Mouse (Mus musculus) retina, postnatal 7 days (tissue): ENCODE results near the gene Lamtor1.
A peak's percentile ranks its signal among the peaks of the same experiment; 100 is the strongest.

Source experiments
- DNase-seq: peaks from one replicate; pipeline ENCODE4 v3.0.0-alpha.2; 2012; ENCODE audit warnings: low read depth, low spot score

Lamtor1 gene

DNA sequence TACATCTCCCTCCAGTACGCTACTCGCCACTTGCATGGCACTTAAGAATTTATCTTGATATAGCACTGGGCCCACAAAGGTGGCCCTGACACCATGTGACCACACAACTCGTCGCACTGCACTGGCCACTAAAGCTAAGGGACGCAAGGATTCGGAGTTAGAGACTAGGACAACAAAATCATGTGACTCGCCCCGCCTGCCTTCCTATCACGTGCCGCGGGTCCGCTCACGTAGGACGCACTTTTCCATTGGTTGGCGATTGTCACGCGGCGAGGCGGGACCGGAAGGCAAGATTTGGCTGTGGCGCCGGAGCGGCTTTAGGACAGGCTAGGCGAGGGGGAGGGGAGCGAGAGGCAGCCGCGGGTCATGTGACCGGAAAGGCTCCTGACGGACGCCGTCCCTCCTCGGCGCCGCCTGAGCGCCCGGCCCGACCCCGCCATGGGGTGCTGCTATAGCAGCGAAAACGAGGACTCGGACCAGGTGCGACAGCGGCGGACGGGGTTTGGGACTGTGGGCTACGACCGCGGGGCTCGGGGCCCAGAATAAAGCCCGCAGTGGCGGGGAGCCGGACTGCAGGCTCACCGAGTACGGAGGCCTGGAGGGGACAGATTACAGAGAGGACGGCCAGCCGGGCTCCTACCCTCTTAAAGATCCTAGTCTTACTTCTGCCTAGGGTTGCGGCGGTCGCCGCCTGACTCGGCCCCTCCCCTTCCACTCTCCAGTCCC lies at the start of gene Lamtor1:
Gene Lamtor1 (plus strand): TSS at position 344 of the 726 bp plus-strand sequence.
- peak; percentile 97 for DNase-seq

DNA sequence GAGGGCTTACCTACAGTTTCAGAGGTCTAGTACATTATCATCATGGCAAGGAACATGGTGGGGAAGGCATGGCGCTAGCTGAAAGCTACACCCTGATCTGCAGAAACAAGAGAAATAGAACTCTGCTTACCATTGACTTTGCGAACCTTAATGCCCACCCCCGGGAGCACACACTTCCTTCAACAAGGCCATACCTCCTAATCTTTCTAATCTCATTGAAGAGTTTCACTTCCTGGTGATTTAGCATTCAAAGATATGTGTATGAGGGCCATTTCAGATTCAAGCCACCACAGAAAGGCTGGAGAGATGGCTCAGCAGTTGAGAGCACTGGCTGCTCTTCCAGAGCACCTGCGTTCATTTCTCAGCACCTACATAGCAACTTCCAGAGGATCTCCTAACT lies 48.6 kb upstream of the Lamtor1 start, which contains the start of gene Folr2:
Gene Folr2 (minus strand): TSS at position 101 of the 400 bp plus-strand sequence.
- no peak for DNase-seq

DNA sequence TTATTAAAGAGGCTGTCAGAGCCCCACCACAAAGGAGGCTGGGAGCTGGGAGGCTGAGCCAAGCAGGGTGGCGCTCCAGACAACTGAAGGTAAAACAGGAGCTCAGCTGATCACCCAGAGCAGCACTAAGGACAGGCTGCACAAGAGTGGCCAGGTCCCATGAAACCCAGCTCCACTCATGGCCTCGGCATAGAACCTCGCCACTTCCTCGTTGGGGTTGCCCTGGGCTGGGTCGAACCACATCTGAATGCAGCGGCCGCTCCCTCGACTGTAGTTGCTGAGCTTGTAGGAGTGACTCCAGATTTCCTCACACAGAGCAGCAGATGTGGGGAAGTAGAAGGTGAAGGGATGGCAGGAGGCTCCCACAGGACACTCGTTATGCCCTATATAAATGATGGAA lies 47.3 kb upstream of the Lamtor1 start:
- DNase-seq = no peak

DNA sequence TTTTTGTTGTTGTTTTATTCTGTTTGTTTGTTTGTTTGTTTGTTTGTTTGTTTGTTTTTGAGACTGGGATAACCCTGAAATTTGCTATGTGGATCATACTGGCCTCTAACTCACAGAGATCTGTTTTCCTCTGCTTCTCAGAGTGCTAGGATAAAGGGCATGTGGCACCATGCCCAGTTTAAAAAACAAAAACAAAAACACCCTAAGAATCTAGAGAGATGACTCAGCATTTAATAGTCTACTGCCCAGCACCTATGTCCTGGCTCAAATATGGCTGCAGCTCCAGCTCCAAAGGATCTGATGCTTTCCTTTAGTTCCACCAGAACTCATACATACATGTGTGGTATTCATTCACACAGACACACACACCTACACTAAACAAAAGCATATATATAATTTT lies 44.7 kb upstream of the Lamtor1 start:
- no peak for DNase-seq

DNA sequence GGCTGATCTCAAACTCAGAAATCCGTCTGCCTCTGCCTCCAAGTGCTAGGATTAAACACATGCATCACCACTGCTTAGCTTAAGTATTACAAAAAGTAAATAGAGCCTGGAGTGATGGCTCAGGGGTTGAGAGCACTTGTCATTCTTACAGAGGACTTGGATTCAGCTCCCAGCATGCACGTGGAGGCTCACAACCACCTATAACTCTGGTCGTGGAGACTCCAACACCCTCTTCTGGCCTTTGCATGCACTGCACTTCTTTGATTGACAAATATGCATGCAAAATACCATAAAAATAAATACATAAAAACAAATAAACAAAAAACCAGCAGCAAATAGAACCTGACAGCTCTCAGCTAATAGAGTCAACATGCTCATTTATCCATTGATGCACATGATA lies 43.4 kb upstream of the Lamtor1 start:
- DNase-seq = no peak

DNA sequence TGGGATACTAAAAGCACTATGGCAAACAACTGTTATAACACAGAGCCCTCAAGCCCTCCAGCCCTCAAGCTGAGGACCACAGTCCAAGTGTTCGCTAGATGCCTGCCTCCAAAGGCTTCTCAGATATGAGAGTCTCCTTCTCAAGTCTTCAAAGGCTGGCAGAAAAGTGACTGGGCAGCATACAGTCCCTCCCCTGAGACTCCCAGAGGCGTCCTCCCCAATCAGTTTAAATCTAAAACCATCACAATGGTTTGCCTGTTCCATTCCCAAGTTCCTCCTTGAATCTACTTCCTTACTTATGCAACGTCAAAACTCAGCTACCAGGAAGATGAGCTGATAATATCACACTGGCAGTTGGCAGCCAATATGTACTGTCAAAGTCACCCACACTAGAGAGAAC lies 42.3 kb upstream of the Lamtor1 start, which contains the start of gene Anapc15:
Gene Anapc15 (plus strand): TSS at position 301 of the 400 bp plus-strand sequence.
- DNase-seq = no peak

DNA sequence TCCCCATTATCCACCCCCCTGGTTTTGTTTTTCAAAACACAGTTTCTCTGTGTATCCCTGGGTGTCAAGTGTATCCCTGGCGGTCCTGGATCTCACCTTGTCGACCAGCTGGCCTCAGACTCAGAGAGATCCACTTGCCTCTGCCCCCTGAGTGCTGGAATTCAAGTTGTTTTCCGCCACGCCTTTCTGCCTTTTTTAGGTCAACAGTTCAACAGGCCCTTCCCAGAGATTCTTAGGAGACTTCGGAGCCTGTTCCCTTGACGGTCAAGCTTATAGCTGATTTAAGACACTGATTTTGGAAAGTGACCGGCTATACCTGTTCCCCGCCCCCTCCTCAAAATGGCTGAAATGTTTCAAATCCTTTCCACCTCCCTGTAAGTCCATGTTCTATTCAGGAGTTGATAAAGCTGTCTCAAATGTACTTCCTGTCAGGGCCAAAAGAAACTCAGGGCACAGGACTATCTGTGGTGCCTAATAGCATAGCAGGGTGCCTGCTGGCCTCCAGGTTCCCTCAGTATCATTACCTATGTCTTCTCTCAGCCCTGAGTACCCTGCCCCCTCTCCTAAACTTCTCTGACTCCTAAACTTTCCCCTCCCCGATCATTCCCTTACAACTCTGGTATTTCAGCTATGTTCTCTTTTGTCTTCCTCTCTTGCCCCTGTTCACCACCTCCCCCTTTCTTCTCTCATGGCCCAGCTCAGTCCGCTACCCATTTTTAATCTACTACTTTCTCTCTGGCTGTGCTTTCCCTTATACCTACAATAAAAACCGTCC lies 39.0 kb upstream of the Lamtor1 start:
- no peak for DNase-seq

DNA sequence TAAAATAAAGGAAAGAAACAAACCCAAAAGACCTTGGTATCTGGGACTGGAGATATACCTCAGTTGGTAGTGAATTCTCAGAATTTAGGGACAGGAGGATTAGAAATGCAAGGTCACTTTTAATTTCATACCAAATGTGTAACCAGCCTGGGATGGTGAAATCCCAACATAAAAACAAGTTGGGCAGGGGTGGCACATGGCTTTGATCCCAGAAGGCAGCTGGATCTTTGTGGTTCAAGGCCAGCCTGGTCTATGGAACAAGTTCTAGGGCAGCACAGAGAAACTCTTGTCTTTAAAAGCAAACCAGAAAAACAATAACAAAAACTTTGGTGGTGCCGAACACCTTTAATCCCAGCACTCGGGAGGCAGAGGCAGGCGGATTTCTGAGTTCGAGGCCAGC lies 38.2 kb upstream of the Lamtor1 start:
- no peak for DNase-seq

DNA sequence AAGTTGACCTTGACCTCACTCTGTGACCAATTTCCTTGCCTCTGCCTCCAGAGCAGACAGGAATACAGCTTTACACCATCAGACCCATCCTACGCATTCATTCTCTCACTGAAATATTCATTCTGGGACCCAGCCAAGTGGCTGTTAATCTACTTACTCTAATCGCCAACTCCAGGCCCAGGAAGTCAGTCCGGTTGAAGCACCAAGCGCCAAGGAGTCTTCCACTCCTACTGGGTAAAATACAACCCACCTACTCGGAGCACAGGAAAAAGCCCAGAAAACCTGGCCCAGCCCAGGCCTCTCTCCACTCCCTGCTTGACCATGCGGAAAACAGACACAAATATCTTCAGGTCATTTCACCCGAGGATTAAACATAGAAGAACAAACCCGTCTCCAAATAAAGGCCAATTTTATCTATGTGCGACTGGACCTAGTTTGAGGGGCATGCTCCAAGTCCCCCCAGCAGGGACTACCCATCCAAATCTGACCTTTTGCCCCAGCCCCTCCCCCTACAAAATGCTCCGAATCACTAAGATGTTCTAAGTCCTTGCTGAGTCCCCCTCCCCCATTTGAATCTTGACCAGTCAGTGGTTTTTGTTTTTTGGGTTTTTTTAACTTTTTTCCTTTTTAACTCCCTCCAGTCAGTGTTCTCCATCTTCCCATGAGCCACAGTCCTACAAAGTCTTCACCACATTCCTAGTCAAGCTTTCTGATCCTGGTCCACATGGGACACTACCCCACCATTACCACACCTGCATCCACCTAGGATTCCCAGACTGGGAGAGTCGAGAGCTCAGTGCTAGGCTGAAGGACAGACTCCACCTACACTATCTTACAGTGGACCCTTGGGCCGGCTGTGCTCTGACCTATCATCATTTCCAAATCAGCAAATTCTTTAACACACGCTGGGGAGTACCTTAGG lies 37.2 kb upstream of the Lamtor1 start:
- peak; percentile 55 for DNase-seq

DNA sequence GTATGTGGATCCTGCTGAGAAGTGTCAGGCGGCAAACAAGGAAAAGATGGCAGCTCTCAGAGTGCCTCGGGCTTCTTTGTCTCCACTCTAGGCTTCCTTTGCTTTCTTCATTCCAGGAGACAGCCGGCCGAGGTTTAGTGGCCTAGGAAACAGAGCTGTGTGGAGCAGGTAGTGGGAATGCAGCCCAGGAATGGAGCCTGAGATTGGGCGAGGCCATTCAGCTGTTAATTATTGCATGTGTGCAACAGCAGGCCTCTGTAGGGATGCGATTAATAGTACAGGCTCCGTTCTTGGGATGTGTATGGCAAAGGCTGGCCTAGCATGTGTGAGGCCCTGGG lies 36.6 kb upstream of the Lamtor1 start:
- DNase-seq = no peak

DNA sequence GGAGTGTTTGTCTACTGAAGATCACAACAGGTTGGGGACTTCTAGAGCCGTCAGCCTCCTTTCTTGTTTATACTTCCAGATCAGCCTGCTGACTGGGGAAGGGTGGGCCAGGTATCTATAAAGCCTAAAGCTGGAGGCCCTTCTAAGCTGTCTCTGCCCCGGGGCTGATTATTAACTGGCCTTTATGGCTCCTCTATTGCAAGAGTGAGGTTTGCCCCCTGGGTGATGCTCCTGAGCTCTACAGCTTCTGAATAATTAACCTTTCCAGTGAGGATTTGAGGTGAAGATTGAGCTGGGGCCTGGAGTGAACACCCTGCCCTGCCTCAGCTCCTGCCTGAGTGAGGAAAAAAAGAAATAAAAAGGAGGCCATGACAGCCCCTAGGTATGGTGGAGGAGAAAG lies 35.1 kb upstream of the Lamtor1 start, which contains the start of gene Folr1:
Gene Folr1 (minus strand): TSS at position 160 of the 400 bp plus-strand sequence.
- DNase-seq = no peak

DNA sequence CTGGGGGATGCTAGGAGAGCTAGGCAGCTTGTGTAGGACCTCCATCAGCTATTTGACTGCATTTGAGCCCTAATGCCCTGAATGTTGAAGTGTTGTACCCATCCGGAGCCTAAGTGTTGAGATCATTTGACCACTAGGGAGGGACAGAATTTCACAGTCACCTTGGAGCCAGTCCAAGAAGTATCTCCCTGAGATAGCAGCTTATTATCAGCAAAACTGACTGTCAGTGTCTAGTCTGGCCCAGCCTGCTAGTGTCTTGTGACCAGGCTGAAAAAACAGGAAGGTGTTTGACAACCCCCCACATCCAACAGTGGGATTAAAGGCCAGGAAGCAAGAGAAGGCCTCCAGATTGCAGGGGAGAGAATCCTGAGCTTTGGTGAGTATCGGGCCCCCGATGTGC lies 34.4 kb upstream of the Lamtor1 start:
- no peak for DNase-seq

DNA sequence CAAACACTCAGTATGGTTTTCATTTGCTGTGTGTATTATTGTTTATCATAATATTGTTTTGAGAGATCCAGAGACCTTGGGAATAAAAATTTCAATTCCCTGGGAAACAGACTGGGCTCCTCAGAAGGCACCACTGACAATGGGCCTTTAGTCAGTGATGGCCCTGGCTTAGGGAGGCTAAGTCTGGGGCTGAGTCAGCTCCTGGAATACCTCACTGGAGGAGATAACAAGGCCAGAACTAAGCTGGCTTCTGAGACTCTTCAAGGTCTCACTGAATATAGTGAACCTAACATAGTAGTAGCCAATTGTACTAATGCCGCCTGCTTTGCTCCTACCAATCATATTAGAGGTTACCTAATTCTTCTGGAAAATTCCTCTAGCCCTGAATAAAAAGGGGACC lies 29.7 kb upstream of the Lamtor1 start:
- no peak for DNase-seq

DNA sequence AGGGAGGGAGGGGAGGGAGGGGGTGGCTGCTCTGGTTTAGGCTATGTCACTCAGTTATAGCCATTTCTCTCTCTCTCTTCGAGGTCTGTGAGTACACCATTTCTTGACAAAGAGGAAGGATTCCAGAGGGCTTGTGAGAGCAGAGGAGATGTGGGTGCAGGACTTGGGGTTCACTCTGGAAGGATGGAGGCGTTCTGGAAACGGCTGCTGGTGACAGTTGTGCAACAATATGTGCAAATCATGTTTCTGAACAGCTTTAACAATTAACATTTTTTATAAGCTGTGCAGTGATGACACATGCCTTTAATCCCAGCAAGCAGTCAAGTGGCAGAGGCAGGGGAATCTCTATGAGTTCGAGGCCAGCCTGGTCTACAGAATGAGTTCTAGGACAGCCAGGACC lies 24.8 kb upstream of the Lamtor1 start:
- no peak for DNase-seq

DNA sequence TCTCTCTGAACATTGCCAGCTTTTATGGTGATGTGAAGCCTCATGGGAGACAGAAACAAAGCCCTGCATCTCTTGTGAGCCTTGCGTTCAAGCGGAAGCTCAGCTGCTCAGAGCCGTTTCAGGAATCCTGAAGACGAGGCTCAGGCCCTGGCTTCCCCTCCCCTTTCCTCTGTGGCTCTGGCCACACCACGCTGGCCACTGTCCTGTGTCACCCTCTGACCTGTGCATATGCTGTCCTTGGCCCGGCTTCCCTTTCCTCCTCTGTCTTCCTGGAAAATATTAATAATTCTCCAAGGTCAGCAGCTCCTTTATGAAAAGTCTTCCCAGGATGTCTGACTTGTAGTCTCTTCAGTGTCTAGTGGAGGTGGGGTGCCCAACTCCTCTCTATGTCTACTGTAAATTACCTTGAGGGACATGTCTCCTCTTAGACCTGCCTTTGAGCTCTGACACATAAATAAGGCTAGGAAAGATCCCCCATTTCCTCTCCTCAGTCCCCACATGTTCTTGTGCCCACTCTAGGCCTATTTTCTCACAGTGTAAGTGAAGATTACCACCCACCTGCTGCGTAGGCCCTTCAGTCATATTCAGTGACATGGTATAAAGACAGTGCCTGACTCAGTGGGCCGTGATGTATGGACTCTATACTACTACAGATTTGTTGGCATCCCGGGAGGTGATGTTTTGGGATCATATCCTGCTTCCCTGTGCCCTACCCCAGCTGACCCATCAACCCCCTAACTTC lies 23.1 kb upstream of the Lamtor1 start:
- DNase-seq = no peak

DNA sequence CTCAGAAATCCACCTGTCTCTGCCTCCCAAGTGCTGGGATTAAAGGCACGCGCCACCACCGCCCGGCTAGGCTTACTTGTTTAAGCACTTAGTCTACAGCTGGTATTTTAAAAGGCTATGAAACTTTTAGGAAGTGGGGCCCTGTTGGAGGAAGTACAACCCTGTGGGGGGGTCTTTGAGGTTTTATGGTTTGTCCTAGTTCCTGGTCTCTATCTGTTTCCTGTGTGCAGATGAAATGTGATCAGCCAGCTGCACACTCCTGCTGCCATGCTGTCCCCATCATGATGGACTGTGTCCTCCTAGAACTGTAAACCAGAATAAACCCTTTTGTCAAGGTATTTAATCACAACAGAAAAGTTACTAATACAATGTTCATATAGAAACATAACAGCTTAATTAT lies 21.5 kb upstream of the Lamtor1 start:
- DNase-seq = no peak

DNA sequence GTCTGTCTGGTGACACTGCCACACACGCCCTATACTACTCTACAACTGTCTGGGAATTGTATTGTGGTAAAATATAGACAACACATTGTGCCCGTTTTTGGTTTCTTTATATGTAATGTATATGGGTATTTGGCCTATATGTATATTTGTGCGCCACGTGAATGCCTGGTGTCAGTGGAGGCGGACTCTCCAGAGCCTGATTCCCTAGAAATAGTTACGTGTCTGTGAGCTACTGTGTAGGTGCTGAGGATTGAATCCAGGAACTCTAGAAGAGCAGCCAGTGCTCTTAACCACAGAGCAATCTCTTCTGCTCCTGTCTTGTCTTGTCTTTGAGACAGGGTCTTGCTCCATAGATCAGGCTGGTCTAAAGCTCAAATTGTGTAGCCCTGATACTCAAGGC lies 19.4 kb upstream of the Lamtor1 start:
- DNase-seq = no peak

DNA sequence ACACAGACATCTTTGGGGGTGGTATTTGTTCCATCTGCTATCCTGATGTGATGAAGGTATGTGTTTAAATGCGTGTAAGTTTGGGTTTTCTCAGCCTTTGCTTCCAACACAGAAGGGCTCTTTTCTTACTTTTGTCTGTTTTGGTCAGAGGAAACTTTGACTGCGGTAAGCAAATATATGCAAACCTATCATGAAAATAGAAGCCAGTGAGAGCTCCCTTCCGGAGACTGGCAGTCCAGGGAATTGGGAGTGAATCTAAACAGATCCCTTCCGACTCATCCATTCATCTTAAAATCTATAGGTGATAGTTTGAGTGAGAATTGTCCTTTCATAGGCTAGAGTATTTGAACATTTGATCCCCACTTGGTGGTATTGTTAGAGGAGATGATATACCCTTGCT lies 17.2 kb upstream of the Lamtor1 start:
- no peak for DNase-seq

DNA sequence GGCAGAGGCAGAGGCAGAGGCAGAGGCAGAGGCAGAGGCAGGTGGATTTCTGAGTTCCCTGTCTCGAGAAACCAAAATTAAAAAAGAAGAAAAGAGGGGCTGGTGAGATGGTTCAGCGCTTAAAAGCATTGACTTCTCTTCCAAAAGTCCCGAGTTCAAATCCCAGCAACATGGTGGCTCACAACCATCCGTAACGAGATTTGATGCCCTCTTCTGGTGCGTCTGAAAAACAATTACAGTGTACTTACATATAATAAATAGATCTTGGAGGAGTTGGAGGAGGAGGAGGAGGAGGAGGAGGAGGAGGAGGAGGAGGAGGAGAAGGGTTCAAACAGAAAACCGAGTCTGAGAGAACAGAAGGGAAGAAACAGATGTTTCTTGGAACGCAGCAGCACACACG lies 10.0 kb upstream of the Lamtor1 start:
- DNase-seq = no peak

DNA sequence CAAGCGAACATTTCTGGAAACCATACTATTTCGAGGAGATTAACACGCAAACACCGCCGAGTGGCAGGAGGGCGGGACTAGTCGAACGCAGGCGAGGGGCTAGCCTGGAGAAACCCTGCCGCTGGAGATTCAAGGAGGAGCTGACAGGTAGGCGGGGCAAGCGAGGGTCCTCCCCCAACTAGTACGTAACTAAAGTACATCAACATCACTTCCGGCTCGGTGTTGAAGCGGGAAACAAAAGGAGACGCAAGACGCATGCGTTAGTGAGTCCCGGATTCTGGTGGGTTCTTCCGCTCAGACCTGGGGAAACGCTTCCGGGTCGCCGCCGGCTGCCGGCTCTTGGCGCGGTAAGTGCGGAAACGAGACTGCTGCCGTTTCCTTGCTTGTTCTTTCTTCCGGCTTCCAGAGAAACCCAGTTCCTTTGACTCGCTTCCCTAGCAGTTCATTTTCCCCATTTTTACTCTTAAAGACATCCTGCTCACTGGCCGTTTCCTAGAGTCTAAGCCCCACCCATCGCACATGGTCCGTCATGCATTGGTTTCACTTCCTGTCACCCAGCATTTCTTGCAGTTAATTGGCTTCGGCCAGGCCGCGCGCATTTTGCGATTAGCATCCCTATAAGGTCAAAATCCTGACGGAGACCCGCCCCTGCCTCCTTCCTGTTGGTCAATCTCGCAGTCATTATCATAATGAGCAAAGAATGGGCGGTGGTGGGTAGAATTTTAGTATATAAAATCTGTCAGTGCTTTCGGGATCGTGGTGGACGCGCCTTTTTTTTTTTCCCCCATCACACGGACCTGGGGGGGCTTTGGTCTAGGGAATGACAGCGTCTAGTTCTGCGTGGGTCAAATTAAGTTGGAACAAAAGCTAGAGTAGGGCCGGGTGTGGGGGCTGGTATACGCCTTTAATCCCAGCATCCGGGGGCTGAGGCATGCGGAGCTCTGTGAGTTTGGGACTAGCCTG lies 9.3 kb upstream of the Lamtor1 start:
- DNase-seq = peak; percentile 96
